In genomic region chr13:29985101-29985854, GRCm38 (mm10) we compare ENCODE assay signal across 8 mouse cellular contexts. TPM values are rescaled to one million over a fixed set of nuclear protein-coding genes. Genes with fewer than 3 reads are reported as not detected.
DNase-seq lines count a peak whose midpoint lies in the region; ATAC-seq and TF ChIP-seq lines count a peak whose summit lies in the region.

No protein-coding gene starts in this region.

- peak; percentile 16 for ATAC-seq in forebrain, embryonic 11.5 days (replicated peaks; ENCODE audit: low FRiP score)

- no peak for TF ChIP-seq RAD21 in CH12.LX (IDR thresholded peaks at IDR 0.05; ENCODE audit: low read depth, low read length)

- H3K9me3 ChIP-seq in CH12.LX (replicated peaks; ENCODE audit: low read length), result no peaks in the 10 kb centered on the region
- no peaks in the 10 kb centered on the region for H3K9me3 ChIP-seq in forebrain, embryonic 11.5 days (ENCODE audit: control insufficient read depth, low read length)

- peaks cover 0 to 2% of the 10 kb centered on the region in 2 experiments for H3K36me3 ChIP-seq in CH12.LX (replicated peaks in 1 of 2; ENCODE audit: control insufficient read depth in 1 of 2, insufficient read depth in 1 of 2, low read length in 1 of 2)
- no peaks in the 10 kb centered on the region for H3K36me3 ChIP-seq in forebrain, embryonic 11.5 days (ENCODE audit: control insufficient read depth, insufficient read depth, low read length)

- DNase-seq in CH12.LX (ENCODE audit: extremely low read depth), result no peak
- peak; percentile 31 to 46 for DNase-seq in adrenal gland, postnatal 36 days
- peak; percentile 85 for DNase-seq in forebrain, embryonic 11.5 days (ENCODE audit: low spot score)
- peak; percentile 46 for DNase-seq in heart, postnatal 4 days
- DNase-seq in layer of hippocampus, postnatal 10 days (ENCODE audit: low spot score in 2 of 2), result peak; percentile 44 to 60
- peak; percentile 38 for DNase-seq in lung, postnatal 10 days
- peak; percentile 44 for DNase-seq in right cerebral cortex, postnatal 25 days
- peak; percentile 75 for DNase-seq in yolk sac, embryonic 10.5 days (ENCODE audit: low spot score)

- WGBS in forebrain, embryonic 11.5 days, result under 1% methylated on average over 54 of the region's 62 CpGs

- TF ChIP-seq CTCF in CH12.LX (conservative IDR thresholded peaks at IDR 0.05 in 1 of 2, IDR thresholded peaks at IDR 0.05 in 1 of 2; ENCODE audit: low read depth in 2 of 2, low read length in 2 of 2), result no peak

- dilution Hi-C loops in CH12.LX (cut with MboI; ENCODE audit: extremely low pct_ligation_motif_present, extremely low pct_unique_long_range_greater_than_20kb, low sequenced_read_pairs), result no loop called here

- H3K4me1 ChIP-seq in CH12.LX (ENCODE audit: control insufficient read depth in 1 of 2, insufficient read depth in 2 of 2), result peaks cover 0 to 32% of the 10 kb centered on the region in 2 experiments; a peak in 2 of 4 replicates
- H3K4me1 ChIP-seq in forebrain, embryonic 11.5 days (replicated peaks; ENCODE audit: control insufficient read depth, insufficient read depth, low read length), result no peaks in the 10 kb centered on the region; the same call in 1 of the 2 replicates

- no peak for TF ChIP-seq EP300 in CH12.LX (IDR thresholded peaks at IDR 0.05; ENCODE audit: low read length)

- peak overlapping the region; percentile 81 for H3K9ac ChIP-seq in CH12.LX (ENCODE audit: insufficient read depth, low read depth)
- H3K9ac ChIP-seq in forebrain, embryonic 11.5 days (ENCODE audit: low read length), result peak overlapping the region; percentile 100

- peak overlapping the region; percentile 85 for H3K27ac ChIP-seq in CH12.LX (ENCODE audit: insufficient read depth, low read depth)
- peak overlapping the region; percentile 96 for H3K27ac ChIP-seq in forebrain, embryonic 11.5 days (ENCODE audit: low read depth, low read length)

- peaks cover 38% of the 10 kb centered on the region for H3K79me2 ChIP-seq in CH12.LX (replicated peaks; ENCODE audit: control insufficient read depth, extremely low read depth, insufficient read depth, poor library complexity, severe bottlenecking)

- H3K4me3 ChIP-seq in CH12.LX (replicated peaks in 1 of 3; ENCODE audit: low read depth in 2 of 3, low read length in 2 of 3, poor library complexity in 1 of 3), result peak overlapping the region; percentile 79 to 94 (median 80)
- H3K4me3 ChIP-seq in forebrain, embryonic 11.5 days (ENCODE audit: low read depth, low read length), result peak overlapping the region; percentile 98

- no peaks in the 10 kb centered on the region for H3K27me3 ChIP-seq in CH12.LX (replicated peaks)
- no peaks in the 10 kb centered on the region for H3K27me3 ChIP-seq in forebrain, embryonic 11.5 days (ENCODE audit: control insufficient read depth, insufficient read depth, low read length)

- H3K4me2 ChIP-seq in CH12.LX (ENCODE audit: insufficient read depth, low read depth, poor library complexity, severe bottlenecking), result peak overlapping the region; percentile 25; the same call in 1 of the 2 replicates
- peak overlapping the region; percentile 85 for H3K4me2 ChIP-seq in forebrain, embryonic 11.5 days (ENCODE audit: low read depth, low read length, severe bottlenecking)

- in situ Hi-C loops in CH12.LX (cut with MboI; ENCODE audit: low pct_ligation_motif_present, low pct_unique_long_range_greater_than_20kb, low sequenced_read_pairs), result no loop called here

- TF ChIP-seq POLR2A in CH12.LX (IDR thresholded peaks at IDR 0.05; ENCODE audit: low read depth, low read length), result peak; percentile 29; the same call in 1 of the 2 replicates

TF ChIP-seq in CH12.LX, 34 proteins besides CTCF, POLR2A, EP300 and RAD21:
- TF ChIP-seq ETS1 (conservative IDR thresholded peaks at IDR 0.05; ENCODE audit: low read depth, low read length), result no peak
- TF ChIP-seq ZMIZ1 (IDR thresholded peaks at IDR 0.05; ENCODE audit: low read depth, low read length), result 0 out of 2 replicates have a peak, but pooled peaks have one; percentile 13

RNA-seq across cellular contexts. Expression of gene E2f3, which starts 0.6 kb away (rescaled TPM):
- 7.6 and 9.4 TPM in 2 replicates for total RNA-seq in CH12.LX (2012; rRNA removed)
- 12.9 and 13.2 TPM in 2 replicates for total RNA-seq in CH12.LX (2014; rRNA removed)
- 18.2 and 20.7 TPM in 2 replicates for polyA plus RNA-seq in CH12.LX (2012; ENCODE audit: insufficient read length, low read depth)
- total RNA-seq in adrenal gland, postnatal 36 days (2021), result 10 to 100 TPM; 10.9 to 12.4 TPM
- polyA plus RNA-seq in forebrain, embryonic 11.5 days (2014; fragmentation: Nextera tagmentation; extraction: Ambion mirVana), result 22.7 and 23.1 TPM in 2 replicates
- 10 to 100 TPM; 15.9 to 18.4 TPM for total RNA-seq in heart, postnatal 4 days (2021)
- total RNA-seq in layer of hippocampus, postnatal 10 days (2021), result 10 to 100 TPM; 25.8 to 27.5 TPM
